Mouse (Mus musculus) forebrain, embryonic 16.5 days (tissue): Measurements from ENCODE around the gene Klk13. TPM values are rescaled to one million over a fixed set of nuclear protein-coding genes. Genes with fewer than 3 reads are reported as not detected.
"Not testable (repeated sequence)": the region's sequence is repeated elsewhere in the genome, so short reads cannot be mapped to it uniquely, and the experiment has no call there.

Source experiments
- ATAC-seq: fragments of 200-750 bp; cut with Nextera tagmentation; 2 replicates; pipeline ENCODE4 v1.8.0; 2017; ENCODE audit warnings: mild to moderate bottlenecking, moderate library complexity
- H3K27ac ChIP-seq: fragments of 300-500 bp; sonication (generic); 2 replicates; pipeline ENCODE4 v1.5.1; 2014; ENCODE audit warnings: low read length, control low read depth
- H3K27me3 ChIP-seq: fragments of 300-500 bp; sonication (generic); replicated peaks from 2 replicates; pipeline ENCODE4 v1.6.1; 2014; ENCODE audit warnings: low read length; ENCODE audit not compliant: control insufficient read depth, insufficient read depth
- H3K36me3 ChIP-seq: fragments of 300-500 bp; sonication (generic); 2 replicates; pipeline ENCODE4 v1.6.1; 2014; ENCODE audit not compliant: control insufficient read depth, insufficient read depth
- H3K4me1 ChIP-seq: fragments of 300-500 bp; sonication (generic); replicated peaks from 2 replicates; pipeline ENCODE4 v1.6.1; 2014; ENCODE audit warnings: low read length; ENCODE audit not compliant: control insufficient read depth, insufficient read depth
- H3K4me2 ChIP-seq: fragments of 300-500 bp; sonication (generic); 2 replicates; pipeline ENCODE4 v1.6.1; 2014; ENCODE audit warnings: mild to moderate bottlenecking, low read length, control low read depth
- H3K4me3 ChIP-seq: fragments of 300-500 bp; sonication (generic); replicated peaks from 2 replicates; pipeline ENCODE4 v1.5.1; 2014; ENCODE audit warnings: mild to moderate bottlenecking, low read length, control low read depth
- H3K9ac ChIP-seq: fragments of 300-500 bp; sonication (generic); replicated peaks from 2 replicates; pipeline ENCODE4 v1.6.1; 2014; ENCODE audit warnings: low read depth, low read length, control low read depth
- H3K9me3 ChIP-seq: fragments of 300-500 bp; sonication (generic); 2 replicates; pipeline ENCODE4 v1.6.1; 2016; ENCODE audit warnings: low read length; ENCODE audit not compliant: control insufficient read depth
- WGBS: fragments of 180-500 bp; shearing (Covaris S2); extraction: QIAGEN DNeasy Blood & Tissue Kit; methylation state at CpG from one replicate; pipeline ENCODE4 v1.1.7; 2014; 5-methylcytosine and 5-hydroxymethylcytosine counted together
- polyA plus RNA-seq: library from polyadenylated mRNA; unstranded; fragments of >200 nt; fragmentation: Nextera tagmentation; extraction: Ambion mirVana; gene quantifications from 2 replicates; pipeline ENCODE4 v1.2.1, GENCODE M21; 2015

Gene Klk13
- not detected in 2 replicates for polyA plus RNA-seq

DNA sequence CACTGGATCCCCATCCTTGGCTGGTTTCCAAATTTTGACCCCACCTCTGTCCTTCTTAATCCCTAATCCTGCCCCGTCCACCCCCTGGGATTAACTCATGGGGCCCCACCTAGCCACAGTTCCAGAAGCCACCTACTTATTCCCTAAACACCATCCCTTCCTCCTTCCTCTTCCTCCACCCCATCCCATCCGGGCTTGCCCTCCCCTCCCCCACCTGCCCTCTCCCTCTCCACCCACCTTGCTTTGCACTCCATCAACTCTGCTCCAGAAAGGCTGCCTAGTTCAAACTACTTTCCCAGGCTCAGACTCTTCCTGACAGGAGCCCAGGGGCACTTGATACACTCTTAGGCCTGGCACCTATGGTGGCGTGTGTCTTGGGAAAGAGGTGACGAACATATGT lies at the start of gene Klk13:
TSS of gene Klk13 (plus strand) at position 301 of the 400 bp plus-strand sequence.
- WGBS = 54% methylated on average over 4 of the region's 4 CpGs
- no peaks in the 10 kb centered on the region for H3K27me3 ChIP-seq
- H3K4me2 ChIP-seq = no peak within 1 kb of the TSS
- H3K4me1 ChIP-seq = no peaks in the 10 kb centered on the region
- ATAC-seq = no peak
- no peak within 1 kb of the TSS for H3K4me3 ChIP-seq
- no peaks in the 10 kb centered on the region for H3K36me3 ChIP-seq
- no peak within 1 kb of the TSS for H3K9ac ChIP-seq
- H3K27ac ChIP-seq = no peak within 1 kb of the TSS
- H3K9me3 ChIP-seq = no peaks in the 10 kb centered on the region

DNA sequence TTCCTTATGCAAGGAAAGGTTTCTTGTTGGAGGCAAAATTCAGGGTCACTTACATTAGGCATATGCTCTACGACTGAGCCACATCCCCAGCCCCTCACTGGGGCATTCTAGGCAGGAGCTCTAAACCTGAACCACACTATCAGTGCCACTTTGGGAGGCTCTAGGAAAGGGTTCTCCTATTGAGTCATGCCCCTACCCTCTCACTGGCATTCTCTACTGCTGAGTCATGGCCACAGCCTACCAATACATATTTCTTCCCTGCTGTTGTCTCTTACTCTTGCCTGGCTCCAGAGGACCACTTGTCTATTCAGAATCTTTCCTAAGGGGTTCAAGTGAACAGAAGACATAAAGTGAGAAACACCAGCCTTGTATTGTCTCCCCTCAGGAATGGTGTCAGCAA lies 49.6 kb upstream of the Klk13 start:
- H3K4me1 ChIP-seq = no peaks in the 10 kb centered on the region
- WGBS = 88% methylated on average over 1 of the region's 1 CpGs
- H3K27ac ChIP-seq = no peak overlapping the region
- no peaks in the 10 kb centered on the region for H3K9me3 ChIP-seq
- H3K4me2 ChIP-seq = no peak overlapping the region
- no peaks in the 10 kb centered on the region for H3K36me3 ChIP-seq
- no peak overlapping the region for H3K9ac ChIP-seq
- H3K27me3 ChIP-seq = no peaks in the 10 kb centered on the region
- ATAC-seq = no peak
- no peak overlapping the region for H3K4me3 ChIP-seq

DNA sequence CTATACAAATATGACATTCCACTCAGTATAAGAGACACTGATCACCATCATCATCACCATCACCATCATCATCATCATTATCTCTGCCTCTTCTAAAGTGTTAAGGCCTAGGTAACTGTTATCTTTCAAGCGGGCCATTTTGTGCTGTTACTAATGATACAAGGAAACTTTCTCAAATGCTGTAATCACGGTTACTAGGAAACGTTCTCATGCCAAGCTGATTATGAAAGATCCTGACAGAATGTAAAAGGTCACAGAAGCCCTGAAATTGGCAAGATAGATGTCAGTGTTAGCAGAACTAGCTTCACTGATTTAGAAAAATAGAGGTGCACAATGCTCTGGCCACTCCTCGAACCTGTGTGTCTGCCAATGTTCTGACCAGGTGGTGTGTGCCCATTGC lies 45.1 kb upstream of the Klk13 start:
- not testable (repeated sequence) for ATAC-seq, H3K9ac ChIP-seq, H3K4me1 ChIP-seq, H3K4me2 ChIP-seq, H3K9me3 ChIP-seq, H3K36me3 ChIP-seq, H3K27me3 ChIP-seq, H3K4me3 ChIP-seq, H3K27ac ChIP-seq
- WGBS = 96% methylated on average over 4 of the region's 4 CpGs

DNA sequence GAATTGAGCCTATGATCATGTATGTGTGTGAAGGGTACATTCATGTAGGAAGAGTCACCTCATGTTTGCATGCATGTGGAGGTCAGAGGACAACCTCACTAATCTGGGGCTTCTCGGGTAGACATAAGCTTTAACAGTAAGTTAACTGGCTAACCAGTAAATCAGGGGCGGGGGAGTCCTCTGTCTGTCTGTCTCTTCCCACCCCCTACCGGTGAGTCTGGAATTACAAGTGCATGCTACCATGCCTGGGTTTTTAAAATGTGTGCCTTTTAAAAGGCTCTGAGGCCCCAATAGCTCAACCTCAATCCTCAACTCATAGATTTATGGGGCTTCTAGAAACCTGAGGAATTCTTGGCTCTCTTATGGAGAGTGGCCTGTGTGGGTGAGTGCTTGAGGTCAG lies 43.8 kb upstream of the Klk13 start:
- WGBS = 14% methylated on average over 3 of the region's 3 CpGs
- no peaks in the 10 kb centered on the region for H3K27me3 ChIP-seq
- H3K36me3 ChIP-seq = no peaks in the 10 kb centered on the region
- H3K4me1 ChIP-seq = peaks cover 8% of the 10 kb centered on the region
- no peak for ATAC-seq
- no peaks in the 10 kb centered on the region for H3K9me3 ChIP-seq
- H3K9ac ChIP-seq = no peak overlapping the region
- no peak overlapping the region for H3K4me2 ChIP-seq
- no peak overlapping the region for H3K4me3 ChIP-seq
- no peak overlapping the region for H3K27ac ChIP-seq

DNA sequence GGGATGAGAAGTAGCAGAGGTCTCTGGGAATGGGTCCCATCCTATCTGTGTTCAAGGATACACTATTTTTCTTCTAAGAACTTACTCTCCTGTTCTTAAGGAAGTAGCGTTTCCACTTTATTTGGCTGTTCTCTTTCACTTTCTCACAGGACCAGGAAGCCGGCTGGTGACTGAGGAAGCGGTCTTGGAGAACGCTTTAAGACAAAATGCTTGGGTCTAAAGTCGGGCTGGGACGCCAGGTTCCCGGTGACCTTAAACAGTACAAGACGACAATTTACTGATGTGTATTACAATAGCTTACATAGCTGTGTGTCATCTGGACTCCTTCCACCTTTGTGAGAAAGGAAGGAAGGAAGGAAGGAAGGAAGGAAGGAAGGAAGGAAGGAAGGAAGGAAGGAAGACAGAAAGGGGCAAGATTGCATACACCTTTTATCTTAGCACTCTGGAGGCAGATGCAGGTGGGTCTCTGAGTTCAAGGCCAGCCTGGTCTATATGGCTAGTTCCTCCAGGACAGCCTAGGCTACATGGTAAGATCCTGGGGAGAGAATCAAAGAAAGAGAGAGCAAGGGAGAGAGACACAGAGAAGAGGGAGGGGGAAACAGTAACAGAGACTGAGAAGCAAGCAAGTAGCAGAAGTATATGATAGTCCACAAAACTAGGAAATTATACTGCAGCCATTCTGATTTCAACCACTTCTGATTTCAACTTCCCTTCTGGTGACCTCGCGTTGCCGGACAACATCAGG lies 41.1 kb upstream of the Klk13 start:
- H3K36me3 ChIP-seq = peaks cover 14% of the 10 kb centered on the region
- peak; percentile 58 for ATAC-seq
- no peaks in the 10 kb centered on the region for H3K27me3 ChIP-seq
- peak overlapping the region; percentile 43 for H3K9ac ChIP-seq
- H3K4me1 ChIP-seq = peaks cover 8% of the 10 kb centered on the region
- H3K9me3 ChIP-seq = no peaks in the 10 kb centered on the region
- peak overlapping the region; percentile 51 for H3K4me2 ChIP-seq
- 67% methylated on average over 11 of the region's 11 CpGs for WGBS
- H3K4me3 ChIP-seq = peak overlapping the region; percentile 54
- H3K27ac ChIP-seq = no peak overlapping the region

DNA sequence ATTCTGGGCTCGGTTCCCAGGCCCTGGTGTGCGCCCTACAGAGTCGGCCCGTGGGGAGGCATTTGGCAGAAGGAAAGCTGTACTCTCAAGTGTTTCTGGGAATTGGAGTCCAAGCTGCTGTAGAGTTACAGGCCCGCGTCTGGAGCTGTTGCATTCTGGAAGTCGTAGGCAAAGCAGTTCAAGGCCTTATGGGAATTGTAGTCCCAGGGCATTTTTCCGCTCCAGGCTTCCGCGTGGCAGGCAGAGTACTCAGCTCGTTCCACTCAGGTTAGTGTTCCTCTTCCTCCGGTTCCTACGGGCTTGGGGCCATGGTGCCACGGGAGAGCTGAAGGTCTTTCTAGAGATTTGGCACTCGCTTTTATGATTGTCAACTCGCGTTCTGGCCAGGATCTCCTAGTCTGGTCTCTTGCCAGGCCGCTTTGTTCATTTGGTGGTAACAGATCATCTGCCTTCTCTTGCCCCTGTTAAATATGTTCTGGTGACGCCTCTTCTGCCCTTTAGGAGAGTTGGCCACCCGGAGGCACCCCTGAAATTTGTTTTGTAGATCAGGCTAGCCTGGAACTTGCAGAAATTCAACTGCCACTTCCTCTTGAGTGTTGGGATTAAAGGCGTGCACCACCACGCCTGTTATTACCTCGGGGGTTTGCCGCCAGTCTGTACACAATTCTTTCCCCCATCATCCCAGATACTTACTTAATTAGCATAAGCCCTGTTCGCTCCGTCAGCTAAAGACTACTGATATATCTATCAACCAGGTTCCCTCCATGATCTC lies 40.4 kb upstream of the Klk13 start, which contains the start of gene Ctu1:
TSS of gene Ctu1 (plus strand) at position 208 of the 772 bp plus-strand sequence.
- H3K9ac ChIP-seq = peak within 1 kb of the TSS; percentile 60
- H3K27me3 ChIP-seq = no peaks in the 10 kb centered on the region
- peak; percentile 97 for ATAC-seq
- no peaks in the 10 kb centered on the region for H3K9me3 ChIP-seq
- no peak within 1 kb of the TSS for H3K27ac ChIP-seq
- peak within 1 kb of the TSS; percentile 54 for H3K4me3 ChIP-seq
- peaks cover 22% of the 10 kb centered on the region for H3K36me3 ChIP-seq
- peak within 1 kb of the TSS; percentile 87 for H3K4me2 ChIP-seq
- H3K4me1 ChIP-seq = peaks cover 8% of the 10 kb centered on the region
- under 1% methylated on average over 26 of the region's 26 CpGs for WGBS

DNA sequence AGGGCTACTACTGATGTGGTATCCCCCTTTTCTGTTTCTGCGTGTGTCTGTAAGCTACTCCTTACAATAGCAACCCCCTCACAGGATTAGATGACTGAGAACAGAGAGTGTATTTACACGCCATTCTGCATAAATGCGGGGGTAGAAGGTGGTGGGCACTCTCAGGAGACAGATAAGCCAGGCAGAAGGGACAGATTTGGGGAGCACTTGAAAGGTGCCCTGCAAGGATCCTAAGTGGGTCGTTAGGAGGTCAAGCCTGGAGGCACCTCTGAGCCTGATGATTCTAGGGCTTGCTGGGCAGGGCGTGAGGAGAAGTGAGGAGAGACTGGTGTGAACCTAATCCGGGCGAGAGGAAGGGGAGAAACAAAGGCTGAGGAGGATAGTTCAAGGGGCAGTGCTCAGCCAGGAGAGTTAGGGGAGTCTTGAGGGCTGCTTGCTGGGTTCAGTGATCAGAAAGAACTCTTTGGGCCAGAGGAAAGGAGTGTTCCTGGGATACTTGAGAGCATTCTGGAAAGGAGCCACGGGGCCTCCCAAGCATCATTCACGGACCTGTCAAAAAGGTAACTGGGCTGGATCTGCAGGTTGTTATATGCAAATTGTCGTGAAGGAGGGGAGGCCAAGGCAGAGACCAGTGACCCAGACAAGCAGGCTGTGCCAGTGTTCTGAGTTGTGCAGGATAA lies 39.6 kb upstream of the Klk13 start:
- Histone ChIP-seq H3K4me2 (peak overlapping the region; percentile 87), H3K4me1 (peaks cover 8% of the 10 kb centered on the region), H3K36me3 (peaks cover 29% of the 10 kb centered on the region), H3K27ac (no peak overlapping the region), H3K9ac (peak overlapping the region; percentile 60), H3K27me3 (no peaks in the 10 kb centered on the region), H3K4me3 (peak overlapping the region; percentile 54), H3K9me3 (no peaks in the 10 kb centered on the region)
- 9% methylated on average over 10 of the region's 10 CpGs for WGBS
- peak; percentile 1; the same call in 1 of the 2 replicates for ATAC-seq

DNA sequence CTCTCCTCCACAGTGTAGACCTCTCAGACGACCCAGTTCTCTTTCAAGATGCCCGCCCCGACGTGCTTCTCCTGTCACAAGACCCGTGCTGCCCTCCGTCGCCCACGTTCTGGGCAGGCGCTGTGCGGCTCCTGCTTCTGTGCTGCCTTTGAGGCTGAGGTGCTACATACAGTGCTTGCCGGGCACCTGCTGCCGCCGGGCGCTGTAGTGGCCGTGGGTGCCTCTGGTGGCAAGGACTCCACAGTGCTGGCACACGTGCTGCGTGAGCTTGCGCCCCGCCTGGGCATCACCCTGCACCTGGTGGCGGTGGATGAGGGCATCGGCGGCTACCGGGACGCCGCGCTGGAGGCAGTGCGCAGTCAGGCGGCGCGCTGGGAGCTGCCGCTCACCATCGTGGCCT lies 37.3 kb upstream of the Klk13 start:
- WGBS = 94% methylated on average over 32 of the region's 32 CpGs
- H3K4me1 ChIP-seq = peaks cover 8% of the 10 kb centered on the region

DNA sequence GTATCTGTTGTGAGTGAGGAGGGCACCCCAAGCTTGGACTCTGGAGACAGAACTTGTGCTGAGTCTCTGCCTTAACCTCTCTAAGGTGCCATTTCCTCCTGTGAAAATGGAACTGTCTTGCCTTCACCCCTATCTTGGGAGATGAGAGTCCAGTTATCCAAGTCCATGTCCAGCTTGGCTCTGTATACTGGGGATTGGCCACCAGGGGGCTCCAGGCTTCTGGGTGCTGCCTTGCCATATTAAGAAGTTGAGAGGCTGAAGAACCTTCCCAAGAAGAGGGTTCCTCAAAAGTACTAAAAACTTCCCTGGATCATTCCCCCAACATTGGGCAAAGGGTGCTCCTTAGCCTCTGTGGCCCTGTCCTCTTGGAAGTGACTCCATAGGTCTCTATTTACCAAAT lies 33.9 kb upstream of the Klk13 start:
- H3K4me1 ChIP-seq = no peaks in the 10 kb centered on the region
- H3K4me2 ChIP-seq = no peak overlapping the region
- no peaks in the 10 kb centered on the region for H3K27me3 ChIP-seq
- no peak overlapping the region for H3K9ac ChIP-seq
- peaks cover 36% of the 10 kb centered on the region for H3K36me3 ChIP-seq
- no peaks in the 10 kb centered on the region for H3K9me3 ChIP-seq
- no peak overlapping the region for H3K4me3 ChIP-seq
- no peak for ATAC-seq
- no peak overlapping the region for H3K27ac ChIP-seq

More for the DNA sequence above, 37.3 kb upstream of the Klk13 start:
- Histone ChIP-seq H3K27ac (no peak overlapping the region), H3K9me3 (no peaks in the 10 kb centered on the region), H3K36me3 (peaks cover 36% of the 10 kb centered on the region), H3K4me2 (no peak overlapping the region), H3K9ac (no peak overlapping the region), H3K4me3 (no peak overlapping the region), H3K27me3 (no peaks in the 10 kb centered on the region)
- ATAC-seq = no peak
